Mouse (Mus musculus): ENCODE results near the gene Htr3b.
"Not testable (repeated sequence)": the region's sequence is repeated elsewhere in the genome, so short reads cannot be mapped to it uniquely, and the experiment has no call there.

Gene Htr3b

DNA sequence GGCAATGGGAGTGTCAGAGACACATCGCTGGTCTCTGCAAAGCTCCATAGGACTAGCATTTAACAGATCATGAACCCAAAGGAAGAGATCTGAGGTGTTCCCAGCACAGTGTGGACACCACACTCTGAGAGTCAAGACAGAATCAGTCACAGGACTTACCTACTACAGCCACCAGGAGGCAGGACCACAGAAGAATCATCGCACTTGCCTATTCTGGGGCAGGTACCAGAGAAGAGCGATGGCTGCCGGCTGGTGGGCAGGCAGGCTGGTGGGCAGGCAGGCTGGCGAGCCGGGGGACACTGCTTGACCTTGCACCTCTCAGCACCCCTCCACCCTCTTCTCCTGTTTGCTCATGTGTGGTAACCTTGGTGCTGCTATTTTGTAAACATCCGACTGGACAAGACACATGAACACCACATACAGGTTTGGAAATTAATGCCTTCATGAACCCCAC lies at the start of gene Htr3b:
TSS of gene Htr3b (minus strand) at position 404 of the 454 bp plus-strand sequence.
- no peak for DNase-seq (ENCODE audit: low read depth)

DNA sequence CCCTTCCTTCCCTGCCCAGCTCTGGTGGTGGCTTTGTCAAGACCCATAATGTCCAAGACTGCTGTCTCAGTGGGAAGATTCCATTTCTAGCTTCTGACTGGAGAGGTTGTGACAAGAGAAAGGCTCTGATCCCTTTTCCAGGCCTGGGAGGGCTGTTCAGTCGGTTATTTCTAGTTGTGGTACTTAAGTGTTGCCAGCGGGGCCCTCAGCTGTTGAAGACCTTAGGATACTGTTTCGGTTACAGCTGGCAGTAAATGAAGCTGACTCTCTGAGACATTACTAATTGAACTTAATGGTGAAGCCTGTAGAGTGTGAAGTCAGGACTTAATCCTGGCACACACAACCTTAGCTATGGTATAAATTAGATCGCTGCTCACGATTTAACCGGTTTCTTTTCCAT lies 34.5 kb upstream of the Htr3b start:
- DNase-seq (ENCODE audit: low read depth), result no peak

DNA sequence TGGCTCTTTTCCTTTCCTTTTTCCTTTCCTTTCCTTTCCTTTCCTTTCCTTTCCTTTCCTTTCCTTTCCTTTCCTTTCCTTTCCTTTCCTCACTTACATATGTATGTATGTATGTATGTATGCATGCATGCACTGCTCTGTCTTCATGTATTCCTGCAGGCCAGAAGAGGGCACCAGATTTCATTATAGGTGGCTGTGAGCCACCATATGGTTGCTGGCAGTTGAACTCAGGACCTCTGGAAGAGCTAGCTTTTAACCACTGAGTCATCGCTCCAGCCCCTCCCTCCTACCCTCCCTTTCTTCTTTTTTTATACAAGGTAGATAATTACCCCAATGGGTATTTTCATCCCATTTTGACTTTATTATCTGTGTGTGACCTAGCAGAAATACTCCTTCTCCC lies 30.9 kb upstream of the Htr3b start:
- DNase-seq (ENCODE audit: low read depth), result no peak

DNA sequence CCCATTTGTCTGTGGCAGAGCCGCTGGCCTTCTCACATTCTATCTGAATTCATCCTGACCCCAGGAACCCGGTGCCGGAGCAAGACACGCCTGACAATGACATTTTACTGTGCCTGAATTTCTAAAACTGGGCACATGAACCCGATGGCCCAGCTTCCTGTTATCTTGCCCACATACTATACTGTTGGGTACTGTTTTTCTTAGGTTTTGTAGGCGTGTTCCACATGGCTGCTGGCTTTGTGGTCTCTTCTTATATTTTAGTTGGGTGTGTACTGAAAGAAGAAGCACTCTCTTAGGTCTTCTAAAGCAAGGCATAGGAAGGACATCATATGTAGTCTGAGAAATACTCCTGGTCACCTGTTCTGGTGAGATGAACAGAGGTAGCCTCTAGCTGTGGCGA lies 30.0 kb upstream of the Htr3b start:
- DNase-seq (ENCODE audit: low read depth), result no peak

DNA sequence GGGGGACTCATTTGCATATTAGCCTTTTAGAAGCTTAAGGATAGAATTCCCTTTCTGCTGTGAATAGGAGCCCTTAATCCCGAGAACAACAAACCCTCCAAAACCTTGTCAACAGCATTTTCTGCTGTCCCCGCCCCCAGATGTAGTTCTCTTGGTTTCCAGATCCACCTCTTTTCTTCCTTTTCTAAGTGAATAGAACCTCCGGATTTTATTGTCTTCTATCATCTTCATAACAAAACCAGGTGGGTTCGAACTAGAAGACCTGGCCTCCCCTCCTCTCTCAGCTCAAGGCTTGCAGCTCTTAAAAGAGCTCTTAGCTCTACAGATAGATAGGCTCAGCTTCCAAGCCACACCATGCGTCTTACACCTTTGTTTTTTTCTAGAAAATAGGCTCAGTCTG lies 26.9 kb upstream of the Htr3b start:
- no peak for DNase-seq (ENCODE audit: low read depth)

DNA sequence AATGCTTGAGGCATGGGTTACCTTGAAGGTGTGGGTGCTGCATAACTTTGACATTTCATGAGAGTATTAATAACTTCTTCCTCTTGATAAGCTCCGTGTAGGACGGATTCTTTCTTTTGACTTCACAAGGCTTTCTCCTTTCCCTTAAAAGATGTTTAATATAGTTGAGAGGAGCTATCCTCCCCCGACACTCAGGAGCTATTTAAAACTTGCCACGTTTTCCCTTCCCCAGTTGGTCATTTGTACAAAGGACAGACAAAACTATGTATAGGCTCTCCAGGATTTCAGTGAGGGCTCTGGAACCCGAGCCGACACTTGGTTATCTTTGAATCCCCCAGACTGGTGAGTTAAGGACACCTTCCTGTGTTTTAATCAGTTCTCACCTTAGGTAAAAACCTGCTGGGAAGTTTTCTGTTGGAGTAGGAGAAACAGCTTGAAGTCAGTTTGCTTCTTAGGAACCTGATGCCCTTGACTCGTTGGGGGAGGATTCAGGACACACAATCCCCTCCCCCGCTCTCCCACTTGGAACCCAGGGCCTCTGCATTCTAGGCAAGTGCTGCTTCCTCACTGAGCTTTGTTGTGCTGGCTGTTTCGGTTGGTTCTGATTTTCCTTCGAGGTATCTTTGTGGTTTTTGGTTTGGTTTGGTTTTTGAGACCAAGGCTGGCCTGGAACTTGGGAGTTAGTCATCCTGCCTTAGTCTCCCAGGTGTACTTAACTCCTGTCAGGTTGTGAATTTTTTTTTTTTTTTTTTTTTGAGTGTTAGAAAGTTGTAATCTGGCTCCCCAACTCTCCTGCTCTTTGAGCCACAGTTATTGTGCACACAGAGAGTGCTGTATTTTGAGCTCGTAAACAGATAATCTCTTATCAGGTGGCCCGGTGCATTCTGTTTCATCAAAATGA lies 22.7 kb upstream of the Htr3b start:
- no peak for DNase-seq (ENCODE audit: low read depth)

DNA sequence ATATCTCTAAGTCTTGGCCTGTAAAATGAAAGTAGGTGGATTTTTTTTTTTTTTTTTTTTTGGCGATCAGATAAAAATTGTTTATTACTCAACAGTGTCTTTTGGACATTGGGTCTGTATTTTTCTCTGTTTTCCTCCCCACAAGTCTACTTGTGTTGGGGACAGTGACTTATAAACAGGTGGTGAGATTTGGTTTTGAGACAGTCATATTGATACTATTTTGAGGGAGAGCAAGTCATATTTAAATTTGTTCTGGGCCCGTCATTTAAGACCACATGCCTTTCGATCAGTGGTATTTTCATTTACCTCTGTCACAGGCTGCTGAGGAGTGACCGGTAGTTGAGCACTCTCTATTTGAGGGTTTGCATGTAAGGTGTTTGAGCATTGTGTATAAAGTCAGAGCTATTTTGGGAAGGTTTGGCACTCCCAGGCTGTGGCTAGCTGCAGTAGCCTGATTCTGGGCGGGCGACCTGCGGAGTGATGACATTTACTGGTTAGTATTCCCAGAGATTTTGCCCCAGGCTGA lies 21.9 kb upstream of the Htr3b start:
- no peak for DNase-seq (ENCODE audit: low read depth)

DNA sequence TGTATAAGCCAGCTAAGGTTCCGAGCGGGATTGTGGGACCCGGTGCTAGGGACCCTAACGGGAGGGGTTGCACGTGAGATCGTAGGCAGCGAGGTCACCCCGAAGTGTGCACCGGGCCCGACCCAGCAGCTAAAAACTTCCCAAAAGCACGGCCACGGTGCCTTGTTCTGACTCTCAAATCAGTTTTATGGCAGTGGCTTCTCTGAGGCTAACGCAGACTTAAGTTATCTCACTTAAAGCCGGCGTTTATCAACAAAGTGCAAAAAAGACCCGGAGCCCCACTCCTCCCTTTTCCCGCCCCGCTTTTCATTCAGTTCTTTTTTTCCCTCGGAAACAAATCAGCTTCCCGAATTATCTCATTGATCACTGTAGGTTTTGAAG lies 20.9 kb upstream of the Htr3b start:
- DNase-seq (ENCODE audit: low read depth), result no peak

DNA sequence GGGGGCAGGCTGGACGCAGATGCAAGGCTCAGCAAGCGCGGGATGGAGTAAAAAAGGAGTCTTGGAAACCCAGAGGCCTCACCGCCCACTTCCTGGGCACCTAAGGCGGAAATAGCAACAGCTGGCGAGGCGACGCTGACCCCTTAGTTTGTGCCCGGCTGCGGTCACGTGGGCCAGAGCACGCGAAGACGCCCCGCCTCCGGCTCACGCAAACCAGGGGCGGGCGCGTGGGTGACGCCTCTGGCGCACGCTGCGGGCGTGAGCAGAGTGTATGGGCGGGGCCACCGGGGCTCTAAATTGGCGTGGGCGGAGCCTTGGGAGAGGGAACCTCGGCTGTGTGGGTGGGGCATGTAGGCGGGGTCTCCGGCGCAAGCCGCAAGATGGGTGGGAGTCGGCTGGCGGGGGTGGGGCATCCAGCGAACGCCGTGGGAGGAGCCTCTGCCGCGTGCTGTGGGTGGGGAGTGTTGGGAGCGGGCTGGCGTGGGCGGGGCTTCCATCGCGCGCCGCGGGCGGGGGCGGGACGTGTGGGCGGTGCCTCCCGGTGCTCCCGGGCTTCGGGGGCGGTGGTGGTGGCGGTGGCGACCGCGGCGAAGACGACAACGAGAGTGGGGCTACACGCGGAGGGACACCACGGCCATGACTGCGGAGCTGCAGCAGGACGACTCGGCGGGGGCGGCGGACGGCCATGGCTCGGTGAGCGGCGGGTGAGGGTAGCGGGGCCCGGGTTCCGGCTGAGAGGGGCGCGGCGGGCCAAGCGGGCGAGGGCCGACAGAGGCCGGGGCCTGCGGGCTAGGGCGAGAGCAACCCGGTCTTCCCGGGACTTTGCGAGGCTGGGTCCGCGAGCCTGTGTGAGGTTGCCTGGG lies 20.3 kb upstream of the Htr3b start, which contains the start of gene Usp28:
TSS of gene Usp28 (plus strand) at position 531 of the 863 bp plus-strand sequence.
- peak; percentile 95 for DNase-seq (ENCODE audit: low read depth)

DNA sequence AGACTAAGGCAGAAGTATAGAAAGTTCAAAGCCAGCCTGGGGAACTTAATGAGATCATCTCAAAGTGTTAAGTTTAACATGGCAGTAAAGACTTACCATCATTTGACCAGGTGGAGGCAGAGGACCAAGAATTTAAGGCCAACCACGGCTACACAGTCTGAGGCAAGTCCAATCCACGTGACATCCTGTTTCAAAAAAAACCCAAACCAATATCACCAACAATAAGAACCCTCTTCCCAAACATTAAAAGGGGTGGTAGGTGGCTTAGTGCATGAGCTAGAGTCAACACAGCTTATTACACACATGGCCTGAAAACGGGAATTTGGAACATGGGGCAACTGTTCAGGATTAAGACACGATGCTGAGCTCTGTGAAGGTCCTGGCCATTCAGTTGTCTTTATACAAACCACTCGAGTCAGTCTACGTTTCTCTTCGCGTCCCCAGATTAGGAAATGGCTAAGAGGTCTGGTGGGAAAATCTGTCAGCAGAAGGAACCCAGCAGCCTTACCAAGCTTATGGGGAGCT lies 19.6 kb upstream of the Htr3b start:
- DNase-seq (ENCODE audit: low read depth), result peak; percentile 17

DNA sequence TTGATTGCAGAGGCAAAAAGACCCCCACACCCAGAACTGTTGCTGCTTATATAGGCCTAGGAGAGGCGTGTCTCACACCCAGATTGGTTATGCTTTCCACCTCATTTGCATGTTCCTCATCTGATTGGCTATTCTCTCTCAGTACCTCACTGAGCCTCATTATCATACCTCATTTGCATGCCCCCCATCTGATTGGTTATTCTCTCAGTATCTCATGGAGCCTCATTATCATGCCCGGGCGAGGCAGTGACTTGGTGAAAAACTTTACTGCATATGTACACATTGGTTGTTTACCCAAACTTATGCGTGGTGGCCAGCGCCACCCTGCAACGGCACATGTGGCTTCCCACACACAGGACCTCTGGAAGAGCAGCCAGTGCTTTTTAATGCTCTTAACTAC lies 19.0 kb upstream of the Htr3b start:
- not testable (repeated sequence) for DNase-seq (ENCODE audit: low read depth)

DNA sequence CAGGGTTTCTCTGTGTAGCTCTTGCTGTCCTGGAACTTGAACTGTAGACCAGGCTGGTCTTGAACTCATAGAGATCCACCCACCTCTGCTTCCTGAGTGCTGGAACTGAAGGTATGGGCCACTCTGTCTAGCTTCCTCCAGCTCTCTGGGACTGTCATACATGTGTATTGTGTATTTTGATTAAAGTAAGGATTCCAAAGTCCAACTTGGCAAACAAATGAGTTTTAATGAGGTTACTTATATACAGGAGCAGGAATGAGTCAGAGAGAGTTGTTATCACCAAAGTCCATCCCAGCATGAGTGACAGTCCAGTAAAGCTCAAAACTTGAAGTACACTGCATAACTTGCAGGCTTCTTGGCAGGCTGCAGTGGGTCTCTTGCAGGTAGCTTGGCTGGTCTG lies 17.0 kb upstream of the Htr3b start:
- DNase-seq (ENCODE audit: low read depth), result no peak

DNA sequence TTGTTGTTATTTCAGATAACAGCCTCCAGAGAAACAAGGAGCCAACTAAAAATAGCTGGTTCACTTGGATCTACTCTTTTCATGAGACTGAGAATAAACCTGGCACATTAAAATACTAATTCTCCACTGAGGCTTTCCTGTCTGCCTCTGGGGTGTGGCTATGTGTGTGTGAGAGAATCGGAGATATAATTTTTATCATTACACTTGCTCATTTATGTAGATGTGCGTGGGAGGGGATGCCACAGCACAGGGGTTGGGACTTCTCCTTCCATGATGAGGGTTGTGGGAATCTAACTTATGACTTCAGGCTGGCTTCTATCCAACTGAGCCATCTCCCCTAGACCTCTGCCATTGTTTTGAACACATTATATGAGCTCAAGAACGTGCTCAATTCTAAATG lies 16.0 kb upstream of the Htr3b start:
- no peak for DNase-seq (ENCODE audit: low read depth)

DNA sequence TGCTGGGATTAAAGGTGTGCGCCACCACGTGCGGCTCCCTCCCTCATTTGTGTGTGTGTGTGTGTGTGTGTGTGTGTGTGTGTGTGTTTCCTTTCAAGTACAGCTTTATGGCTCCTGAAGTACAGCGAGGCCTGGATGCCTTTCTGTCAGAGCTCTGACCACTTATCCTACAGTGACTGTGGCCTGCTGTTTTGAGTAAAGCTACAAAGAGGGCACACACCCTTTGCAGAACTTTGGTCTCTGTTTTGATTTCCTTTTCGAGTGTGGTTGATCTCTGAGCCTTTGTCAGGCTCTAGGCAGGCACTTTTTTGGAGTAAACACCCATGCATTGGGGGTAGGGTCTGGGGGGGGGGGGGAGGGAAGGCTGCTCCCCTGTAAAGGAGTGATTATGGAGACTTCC lies 15.6 kb upstream of the Htr3b start:
- DNase-seq (ENCODE audit: low read depth), result no peak

DNA sequence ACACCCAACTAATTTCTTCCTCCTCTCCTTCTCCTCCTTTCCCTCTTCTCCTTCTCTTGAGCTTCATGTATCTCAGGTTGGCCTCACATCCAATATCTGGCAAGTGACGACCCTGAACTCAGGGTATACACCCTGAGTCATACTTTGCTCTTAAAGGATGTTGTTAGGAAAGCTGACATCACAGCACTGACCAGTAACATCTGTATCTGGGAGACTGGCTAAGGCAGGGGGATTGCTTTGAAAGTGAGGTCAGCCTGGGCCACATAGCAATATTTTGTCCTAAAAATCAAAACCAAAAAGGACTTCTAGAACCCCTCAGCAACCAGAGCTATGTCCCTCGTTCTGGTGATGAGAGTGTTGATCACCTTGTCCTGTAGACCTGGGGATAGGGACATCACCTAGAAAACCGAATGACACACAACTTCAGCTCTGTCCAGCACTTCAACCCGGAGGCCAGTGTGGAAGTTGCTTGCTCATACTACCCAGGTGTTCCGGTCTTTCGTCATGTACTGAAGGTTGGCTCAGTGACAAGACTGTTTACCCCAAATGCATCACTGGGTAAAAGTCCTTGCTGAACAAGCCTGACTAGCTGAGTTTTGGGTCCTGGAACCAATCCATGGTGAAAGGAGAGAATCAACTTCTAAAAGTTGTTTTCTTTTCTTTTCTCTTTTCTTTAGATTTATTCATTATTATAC lies 12.0 kb upstream of the Htr3b start:
- no peak for DNase-seq (ENCODE audit: low read depth)

DNA sequence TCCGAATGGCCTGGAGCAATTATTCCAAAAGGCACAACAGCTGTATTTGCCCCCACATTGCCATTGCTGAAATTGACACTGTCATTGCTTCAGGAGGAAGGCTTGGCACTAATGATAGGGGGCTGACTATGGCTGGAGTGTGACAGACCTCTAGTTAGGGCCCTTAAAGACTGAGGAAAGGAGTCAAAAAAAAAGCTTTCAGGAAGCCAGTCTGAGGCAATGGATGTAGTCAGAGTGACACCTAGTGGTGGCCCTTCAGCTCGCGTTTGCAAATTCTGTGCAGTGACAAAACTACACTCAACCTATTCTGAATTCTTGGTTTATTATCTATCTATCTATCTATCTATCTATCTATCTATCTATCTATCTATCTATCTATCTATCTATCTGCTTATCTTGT lies 7.7 kb upstream of the Htr3b start:
- no peak for DNase-seq (ENCODE audit: low read depth)

DNA sequence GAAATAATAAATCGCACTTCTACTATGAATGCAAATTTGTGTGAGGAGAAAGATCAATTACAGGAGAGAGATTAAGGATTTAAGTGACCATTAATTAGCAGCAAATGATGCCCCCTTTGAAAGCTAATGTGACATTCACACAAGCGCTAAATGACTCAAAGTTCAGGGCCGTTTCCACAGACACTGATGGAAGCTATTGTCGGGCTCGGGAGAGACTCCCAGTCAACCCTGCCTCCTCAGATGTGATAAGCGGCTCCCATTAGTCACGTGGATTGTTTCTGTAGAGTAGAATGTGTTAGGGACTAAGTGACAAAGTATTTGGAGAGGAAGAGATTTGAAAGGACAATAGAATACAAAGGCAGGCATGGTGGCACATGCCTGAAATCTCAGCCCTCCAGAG lies 2.7 kb downstream of the Htr3b start:
- no peak for DNase-seq (ENCODE audit: low read depth)

DNA sequence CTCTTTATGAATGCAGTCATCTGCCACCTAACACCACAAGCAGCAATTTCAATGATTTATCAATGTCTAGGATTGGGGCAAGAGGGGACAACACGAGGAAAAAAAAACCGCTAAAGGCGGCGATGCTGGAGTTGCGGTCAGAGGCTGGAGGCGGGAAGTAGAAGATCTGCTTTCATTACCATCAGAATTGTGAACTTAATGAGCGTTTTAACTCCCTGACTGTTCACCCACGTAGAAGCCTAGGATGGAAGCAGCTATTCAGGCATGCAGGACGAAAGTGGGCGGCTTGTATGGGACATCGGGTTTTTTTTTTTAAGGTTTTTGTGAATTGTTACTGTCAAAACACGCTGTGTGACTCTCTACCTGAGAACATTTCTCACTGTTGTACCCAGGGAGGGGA lies 3.5 kb downstream of the Htr3b start:
- no peak for DNase-seq (ENCODE audit: low read depth)

DNA sequence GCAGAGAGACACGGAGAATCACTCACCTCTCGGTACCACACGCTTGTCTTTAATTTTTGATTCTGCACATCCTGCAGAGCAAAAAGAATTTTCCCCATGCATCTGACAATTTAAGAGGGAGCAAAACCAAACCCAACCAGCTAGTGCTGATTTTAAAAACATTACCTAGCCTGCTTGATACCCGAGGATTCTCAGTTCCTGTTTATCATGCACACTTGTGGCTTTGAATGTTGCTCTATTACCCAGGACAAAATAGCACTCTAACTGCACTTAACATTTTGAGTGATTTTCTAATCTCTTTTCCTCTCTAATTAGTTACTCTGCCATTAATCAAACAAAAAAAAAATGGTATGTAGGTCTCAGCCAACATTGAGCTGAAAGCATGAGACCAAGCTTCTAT lies 17.2 kb downstream of the Htr3b start:
- DNase-seq (ENCODE audit: low read depth), result no peak

DNA sequence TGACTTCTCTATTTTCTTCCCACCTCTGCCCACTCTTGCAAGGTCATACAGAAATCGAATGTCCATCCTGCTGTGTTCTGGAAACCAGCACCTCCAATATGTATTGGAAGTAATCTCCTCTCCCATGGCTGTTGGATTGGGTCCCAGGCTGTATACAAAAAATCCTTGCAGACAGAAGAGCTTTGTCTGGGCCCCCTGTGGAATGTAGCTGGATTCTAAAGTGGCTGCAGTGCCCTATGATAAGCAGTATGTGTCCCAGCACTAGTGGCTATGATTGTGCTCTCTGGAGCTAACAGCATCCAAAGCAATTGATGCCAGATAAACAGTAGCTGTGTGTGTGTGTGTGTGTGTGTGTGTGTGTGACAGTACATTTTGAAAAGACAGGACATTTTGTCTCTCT lies 22.4 kb downstream of the Htr3b start:
- no peak for DNase-seq (ENCODE audit: low read depth)

DNA sequence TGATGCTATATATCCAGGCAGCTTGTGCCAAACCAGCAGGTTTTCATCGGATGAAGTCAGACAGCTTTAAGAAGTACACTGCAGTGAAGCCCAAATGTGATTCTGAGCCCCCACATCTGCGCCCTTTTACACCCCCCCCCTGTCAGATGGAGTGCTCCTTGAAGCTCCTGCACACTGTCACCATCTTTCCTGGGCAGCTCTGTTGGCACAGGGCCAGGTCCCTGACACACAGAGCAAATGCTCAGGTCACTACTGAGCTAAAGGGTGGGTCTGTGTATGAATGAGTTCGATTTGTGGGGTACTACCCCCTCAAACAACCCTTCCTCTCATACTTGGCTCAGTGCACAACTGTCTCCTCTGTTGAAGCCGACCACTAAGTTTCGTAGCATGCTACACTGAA lies 35.4 kb downstream of the Htr3b start:
- DNase-seq (ENCODE audit: low read depth), result no peak

DNA sequence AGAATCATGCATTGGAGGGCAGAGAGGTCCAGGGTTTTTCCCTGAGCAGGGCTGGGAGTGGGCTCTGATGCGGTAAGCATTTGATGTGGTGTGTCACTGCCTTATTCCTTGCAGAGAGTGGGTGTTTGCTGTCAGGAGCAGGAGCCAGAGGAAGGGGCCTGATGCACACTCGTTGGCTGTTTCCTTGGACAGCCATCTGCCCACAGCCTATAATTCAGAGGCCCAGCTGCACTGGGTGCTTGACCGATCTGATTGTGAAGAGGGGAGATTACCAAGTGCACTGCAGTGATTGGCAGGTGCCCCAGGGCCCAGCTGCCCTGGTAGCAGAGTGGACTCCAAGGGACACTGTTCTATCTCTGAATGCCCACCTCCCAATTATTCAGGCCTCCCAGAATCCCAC lies 36.0 kb downstream of the Htr3b start:
- no peak for DNase-seq (ENCODE audit: low read depth)

All from fibroblast of lung, adult 2 months (primary cell).